Mouse (Mus musculus) layer of hippocampus, adult 11-12 months (tissue): ENCODE measurements at regions not wholly inside any gene's neighbourhood (a gene's known extent, or its start where the extent isn't known, plus 50 kb on each side); places are given as distances from the start of the nearest gene placed in this dataset.
"Not testable (repeated sequence)": the region's sequence is repeated elsewhere in the genome, so short reads cannot be mapped to it uniquely, and the experiment has no call there.

Experiments
- DNase-seq: peaks from one replicate; pipeline ENCODE4 v3.0.0; 2022; ENCODE audit warnings: low spot score

DNA sequence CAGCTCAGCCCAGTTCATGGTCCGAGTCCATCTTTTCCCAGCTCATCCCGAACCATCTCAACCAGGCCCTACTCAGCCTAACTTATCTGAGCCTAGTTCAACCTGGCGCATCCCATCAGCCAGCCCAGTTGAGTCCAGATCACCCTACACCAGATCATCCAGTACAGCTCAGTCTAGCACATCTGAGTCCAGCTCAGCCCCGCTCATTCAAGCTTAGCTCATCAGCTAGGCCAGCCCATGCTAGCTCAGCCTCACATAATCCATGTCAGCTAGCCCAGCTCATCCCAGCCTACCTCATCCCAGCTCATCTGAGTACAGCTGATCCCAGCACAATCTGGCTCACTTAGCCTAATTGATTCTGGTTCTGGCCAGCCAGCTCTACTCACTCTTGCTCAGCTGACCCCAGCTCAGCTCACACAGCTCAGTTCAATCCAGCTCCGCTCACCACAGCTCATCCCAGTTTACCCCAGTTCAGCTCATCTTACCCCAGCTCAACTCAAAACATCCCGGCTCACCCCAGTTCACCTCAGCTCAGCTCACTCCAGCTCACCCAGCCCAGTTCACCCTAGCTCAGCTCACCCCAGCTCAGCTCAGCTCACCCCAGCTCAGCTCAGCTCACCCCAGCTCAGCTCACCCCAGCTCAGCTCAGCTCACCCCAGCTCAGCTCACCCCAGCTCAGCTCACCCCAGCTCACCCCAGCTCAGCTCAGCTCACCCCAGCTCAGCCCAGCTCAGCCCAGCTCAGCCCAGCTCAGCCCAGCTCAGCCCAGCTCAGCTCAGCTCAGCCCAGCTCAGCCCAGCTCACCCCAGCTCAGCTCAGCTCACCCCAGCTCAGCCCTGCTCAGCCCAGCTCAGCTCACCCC lies 65.3 kb upstream of the Adam6b start:
- DNase-seq: no peak

DNA sequence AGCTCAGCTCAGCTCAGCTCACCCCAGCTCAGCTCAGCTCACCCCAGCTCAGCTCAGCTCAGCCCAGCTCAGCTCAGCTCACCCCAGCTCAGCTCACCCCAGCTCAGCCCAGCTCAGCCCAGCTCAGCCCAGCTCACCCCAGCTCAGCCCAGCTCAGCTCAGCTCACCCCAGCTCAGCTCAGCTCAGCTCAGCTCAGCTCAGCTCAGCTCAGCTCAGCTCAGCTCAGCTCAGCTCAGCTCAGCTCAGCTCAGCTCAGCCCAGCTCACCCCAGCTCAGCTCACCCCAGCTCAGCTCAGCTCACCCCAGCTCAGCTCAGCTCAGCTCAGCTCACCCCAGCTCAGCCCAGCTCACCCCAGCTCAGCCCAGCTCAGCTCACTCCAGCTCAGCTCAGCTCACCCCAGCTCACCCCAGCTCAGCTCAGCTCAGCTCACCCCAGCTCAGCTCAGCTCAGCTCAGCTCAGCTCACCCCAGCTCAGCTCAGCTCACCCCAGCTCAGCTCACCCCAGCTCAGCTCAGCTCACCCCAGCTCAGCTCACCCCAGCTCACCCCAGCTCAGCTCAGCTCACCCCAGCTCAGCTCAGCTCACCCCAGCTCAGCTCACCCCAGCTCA lies 64.6 kb upstream of the Adam6b start:
- not testable (repeated sequence) for DNase-seq

DNA sequence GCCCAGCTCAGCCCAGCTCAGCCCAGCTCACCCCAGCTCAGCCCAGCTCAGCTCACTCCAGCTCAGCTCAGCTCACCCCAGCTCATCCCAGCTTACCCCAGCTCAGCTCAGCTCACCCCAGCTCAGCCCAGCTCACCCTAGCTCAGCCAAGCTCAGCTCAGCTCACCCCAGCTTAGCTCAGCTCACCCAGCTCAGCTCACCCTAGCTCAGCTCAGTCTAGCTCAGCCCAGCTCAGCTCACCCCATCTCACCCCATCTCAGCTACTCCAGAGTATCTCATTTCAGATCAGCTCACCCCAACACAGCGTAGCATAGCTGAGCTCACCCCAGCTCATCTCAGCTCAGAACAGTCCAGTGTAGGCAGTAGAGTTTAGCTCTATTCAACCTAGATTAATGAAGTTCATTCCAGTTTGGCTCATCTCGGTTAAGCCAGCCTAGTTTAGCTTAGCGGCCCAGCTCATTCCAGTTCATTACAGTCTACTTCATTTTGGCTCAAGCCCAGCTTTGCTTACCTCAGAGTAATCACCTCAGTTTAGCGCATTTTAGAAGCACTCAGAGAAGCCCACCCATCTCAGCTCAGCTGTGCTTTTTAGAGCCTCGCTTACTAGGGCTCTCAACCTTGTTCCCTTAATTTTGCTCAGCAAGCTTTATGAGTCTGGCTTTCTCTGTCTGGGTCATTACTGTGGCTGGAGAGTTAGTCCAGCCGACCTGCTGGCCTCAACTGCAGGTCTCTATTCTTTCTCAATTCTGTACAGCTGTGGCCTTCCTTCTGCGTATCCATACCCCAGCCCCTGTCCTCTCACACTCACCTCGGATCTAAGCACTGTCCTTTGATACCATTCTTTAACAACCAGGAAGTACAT lies 63.9 kb upstream of the Adam6b start:
- DNase-seq: no peak

DNA sequence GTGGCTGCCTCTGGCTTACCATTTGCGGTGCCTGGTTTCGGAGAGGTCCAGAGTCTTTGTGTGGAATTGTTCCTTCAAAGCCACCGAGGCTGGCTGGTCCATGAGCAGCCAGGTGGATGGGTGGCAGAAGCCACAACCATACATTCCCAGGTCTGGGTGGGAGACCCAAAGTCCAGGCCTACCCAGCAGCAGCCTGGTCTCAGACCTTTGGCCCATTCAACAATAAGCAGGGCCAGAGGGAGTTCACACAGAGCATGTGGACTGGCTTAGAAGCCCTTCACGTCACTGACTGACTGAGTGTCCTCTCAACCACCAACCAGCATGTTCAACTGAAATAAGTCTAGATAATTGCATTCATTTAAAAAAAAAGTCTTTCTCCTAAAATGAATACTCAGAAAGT lies 62.7 kb upstream of the Adam6b start:
- no peak for DNase-seq

DNA sequence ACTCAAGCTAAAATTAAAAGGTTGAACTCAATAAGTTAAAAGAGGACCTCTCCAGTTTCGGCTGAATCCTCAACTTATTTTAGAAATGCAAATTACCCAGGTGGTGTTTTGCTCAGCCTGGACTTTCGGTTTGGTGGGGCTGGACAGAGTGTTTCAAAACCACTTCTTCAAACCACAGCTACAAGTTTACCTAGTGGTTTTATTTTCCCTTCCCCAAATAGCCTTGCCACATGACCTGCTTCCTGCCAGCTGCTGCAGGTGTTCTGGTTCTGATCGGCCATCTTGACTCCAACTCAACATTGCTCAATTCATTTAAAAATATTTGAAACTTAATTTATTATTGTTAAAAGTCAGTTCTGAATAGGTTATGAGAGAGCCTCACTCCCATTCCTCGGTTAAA lies 62.0 kb upstream of the Adam6b start:
- peak; percentile 37 for DNase-seq

DNA sequence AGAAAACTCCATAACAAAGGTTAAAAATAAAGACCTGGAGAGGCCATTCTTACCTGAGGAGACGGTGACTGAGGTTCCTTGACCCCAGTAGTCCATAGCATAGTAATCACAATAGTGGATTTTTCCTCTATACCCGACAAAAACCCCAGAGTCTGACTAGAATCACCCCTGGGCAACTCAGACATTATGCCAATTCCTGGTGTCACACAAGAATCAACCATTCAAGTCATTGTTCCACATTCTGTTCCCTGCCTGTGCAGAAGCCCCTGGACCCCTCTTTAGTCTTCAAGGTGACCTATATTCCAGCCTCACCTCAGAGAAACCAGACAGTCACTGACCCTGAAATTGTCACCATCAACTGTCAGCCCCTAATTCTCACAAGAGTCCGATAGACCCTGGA lies 60.9 kb upstream of the Adam6b start:
- DNase-seq: no peak

DNA sequence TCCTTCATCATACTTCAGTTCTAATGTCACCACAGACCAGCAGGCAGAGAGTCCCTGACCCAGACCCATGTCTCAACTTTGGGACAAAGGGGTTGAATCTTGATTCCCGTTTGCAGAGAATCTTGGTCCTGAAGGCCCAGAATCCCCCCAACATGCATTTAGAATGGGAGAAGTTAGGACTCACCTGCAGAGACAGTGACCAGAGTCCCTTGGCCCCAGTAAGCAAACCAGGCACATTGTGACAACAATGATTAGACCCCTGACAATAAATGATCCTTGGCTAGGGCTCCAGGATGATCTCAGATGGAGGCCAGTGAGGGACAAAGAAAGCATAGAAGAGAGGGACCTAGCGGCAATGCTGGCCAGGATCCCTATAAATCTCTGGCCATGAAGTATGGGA lies 60.4 kb upstream of the Adam6b start:
- no peak for DNase-seq

DNA sequence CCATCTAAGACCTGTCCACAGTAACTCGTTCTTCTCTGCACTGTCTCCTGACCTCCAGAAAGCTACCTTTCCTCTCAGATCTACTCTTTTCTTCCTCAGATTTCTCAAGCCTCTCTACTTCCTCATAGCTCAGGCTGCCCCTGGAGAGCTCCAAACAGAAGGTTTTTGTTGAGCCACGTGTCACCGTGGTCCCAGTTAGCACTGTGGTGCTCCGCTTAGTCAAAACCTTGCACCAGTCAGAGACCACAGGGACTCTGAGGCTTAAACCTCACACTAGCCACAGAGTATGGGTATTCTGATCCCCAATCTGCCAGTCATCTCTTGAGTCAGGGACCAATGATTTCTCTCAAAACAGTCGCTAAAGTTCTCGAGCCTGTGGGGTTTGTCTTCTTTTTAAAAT lies 59.0 kb upstream of the Adam6b start:
- DNase-seq: peak; percentile 21
